Mouse (Mus musculus) liver, embryonic 12.5 days (tissue): Measurements from ENCODE around the gene Ccin. TPM values are rescaled to one million over a fixed set of nuclear protein-coding genes. Genes with fewer than 3 reads are reported as not detected.

Source experiments
- ATAC-seq: fragments of 200-750 bp; cut with Nextera tagmentation; 2 replicates; pipeline ENCODE4 v1.8.0; 2017; ENCODE audit warnings: moderate number of reproducible peaks, mild to moderate bottlenecking, moderate library complexity
- H3K27ac ChIP-seq: fragments of 300-500 bp; sonication (generic); 2 replicates; pipeline ENCODE4 v1.5.1; 2016; ENCODE audit warnings: mild to moderate bottlenecking
- H3K27me3 ChIP-seq: fragments of 300-500 bp; sonication (generic); replicated peaks from 2 replicates; pipeline ENCODE4 v1.6.1; 2016; ENCODE audit warnings: mild to moderate bottlenecking, moderate library complexity
- H3K36me3 ChIP-seq: fragments of 300-500 bp; sonication (generic); 2 replicates; pipeline ENCODE4 v1.6.1; 2016; ENCODE audit warnings: mild to moderate bottlenecking, moderate library complexity
- H3K4me1 ChIP-seq: fragments of 300-500 bp; sonication (generic); 2 replicates; pipeline ENCODE4 v1.6.1; 2016
- H3K4me2 ChIP-seq: fragments of 300-500 bp; sonication (generic); 2 replicates; pipeline ENCODE4 v1.6.1; 2016; ENCODE audit warnings: mild to moderate bottlenecking, moderate library complexity
- H3K4me3 ChIP-seq: fragments of 300-500 bp; sonication (generic); 2 replicates; pipeline ENCODE4 v1.5.1; 2016; ENCODE audit warnings: mild to moderate bottlenecking, moderate library complexity
- H3K9ac ChIP-seq: fragments of 300-500 bp; sonication (generic); 2 replicates; pipeline ENCODE4 v1.6.1; 2016; ENCODE audit warnings: mild to moderate bottlenecking, moderate library complexity
- H3K9me3 ChIP-seq: fragments of 300-500 bp; sonication (generic); replicated peaks from 2 replicates; pipeline ENCODE4 v1.6.1; 2016; ENCODE audit warnings: mild to moderate bottlenecking, moderate library complexity
- WGBS: fragments of 180-500 bp; shearing (Covaris S2); methylation state at CpG from one replicate; pipeline ENCODE4 v1.1.7; 2016; ENCODE audit not compliant: insufficient replicate concordance; 5-methylcytosine and 5-hydroxymethylcytosine counted together
- polyA plus RNA-seq: library from polyadenylated mRNA; unstranded; fragments of >200 nt; fragmentation: Nextera tagmentation; extraction: Ambion mirVana; gene quantifications from 2 replicates; pipeline ENCODE4 v1.2.1, GENCODE M21; 2016

The Ccin gene
- polyA plus RNA-seq, 1 experiment from 2014 or later, result not detected

- peak within 1 kb of the TSS; percentile 52 for H3K4me3 ChIP-seq
- 24% methylated on average over 5 of the region's 5 CpGs for WGBS
- peaks cover 34% of the 10 kb centered on the region for H3K4me1 ChIP-seq
- peak within 1 kb of the TSS; percentile 95 for H3K27ac ChIP-seq
- no peaks in the 10 kb centered on the region for H3K9me3 ChIP-seq
- H3K36me3 ChIP-seq, result peaks cover 20% of the 10 kb centered on the region
- no peaks in the 10 kb centered on the region for H3K27me3 ChIP-seq
- peak within 1 kb of the TSS; percentile 77 for H3K4me2 ChIP-seq
- peak; percentile 97 for ATAC-seq
- H3K9ac ChIP-seq, result peak within 1 kb of the TSS; percentile 73
These were observed 20.8 kb downstream of the Ccin start, which contains the start of gene Clta for GRCm38 (mm10) chr4:44004126-44004525. Gene Clta (plus strand): TSS chr4:44004452.

- peaks cover 34% of the 10 kb centered on the region for H3K4me1 ChIP-seq
- WGBS, result 62% methylated on average over 3 of the region's 3 CpGs
- H3K4me2 ChIP-seq, result peak overlapping the region; percentile 77
- peaks cover 20% of the 10 kb centered on the region for H3K36me3 ChIP-seq
- H3K27ac ChIP-seq, result peak overlapping the region; percentile 95
- H3K27me3 ChIP-seq, result no peaks in the 10 kb centered on the region
- H3K4me3 ChIP-seq, result peak overlapping the region; percentile 52
- peak overlapping the region; percentile 73 for H3K9ac ChIP-seq
- peak; percentile 55 for ATAC-seq
- H3K9me3 ChIP-seq, result no peaks in the 10 kb centered on the region
These were observed 21.5 kb downstream of the Ccin start for GRCm38 (mm10) chr4:44004623-44005409.

DNA sequence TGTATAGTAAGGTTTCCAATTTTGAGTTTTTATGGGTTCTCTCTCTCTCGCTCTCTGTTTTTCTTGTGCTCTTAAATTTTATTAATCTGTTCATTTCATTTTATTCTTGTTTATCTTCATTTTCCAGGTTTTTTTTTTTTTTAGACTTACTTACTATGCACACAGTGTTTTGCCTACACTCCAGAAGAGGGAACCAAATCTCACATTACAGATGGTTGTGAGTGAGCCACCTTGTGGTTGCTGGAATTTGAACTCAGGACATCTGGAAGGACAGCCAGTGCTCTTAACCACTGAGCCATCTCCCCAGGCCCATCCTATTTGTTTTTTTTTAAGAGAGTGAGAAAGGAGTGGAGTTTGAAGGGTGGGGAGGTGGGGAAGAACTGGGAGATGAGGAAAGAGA lies 26.9 kb downstream of the Ccin start:
- Histone ChIP-seq H3K27ac (no peak overlapping the region), H3K4me3 (no peak overlapping the region), H3K9ac (no peak overlapping the region), H3K36me3 (peaks cover 43% of the 10 kb centered on the region), H3K4me1 (peaks cover 40% of the 10 kb centered on the region), H3K4me2 (no peak overlapping the region), H3K27me3 (no peaks in the 10 kb centered on the region), H3K9me3 (no peaks in the 10 kb centered on the region)
- WGBS, result 96% methylated on average over 1 of the region's 1 CpGs
- no peak for ATAC-seq

GRCm38 (mm10) chr4:44010893-44011292 lies 27.6 kb downstream of the Ccin start:
- Histone ChIP-seq H3K27me3 (no peaks in the 10 kb centered on the region), H3K4me1 (peaks cover 40% of the 10 kb centered on the region), H3K9me3 (no peaks in the 10 kb centered on the region), H3K4me2 (peak overlapping the region; percentile 37), H3K36me3 (peaks cover 46% of the 10 kb centered on the region), H3K9ac (no peak overlapping the region), H3K4me3 (0 out of 2 replicates have a peak overlapping the region, but pooled peaks have one; percentile 1), H3K27ac (no peak overlapping the region)
- ATAC-seq, result no peak
- 39% methylated on average over 2 of the region's 2 CpGs for WGBS

DNA sequence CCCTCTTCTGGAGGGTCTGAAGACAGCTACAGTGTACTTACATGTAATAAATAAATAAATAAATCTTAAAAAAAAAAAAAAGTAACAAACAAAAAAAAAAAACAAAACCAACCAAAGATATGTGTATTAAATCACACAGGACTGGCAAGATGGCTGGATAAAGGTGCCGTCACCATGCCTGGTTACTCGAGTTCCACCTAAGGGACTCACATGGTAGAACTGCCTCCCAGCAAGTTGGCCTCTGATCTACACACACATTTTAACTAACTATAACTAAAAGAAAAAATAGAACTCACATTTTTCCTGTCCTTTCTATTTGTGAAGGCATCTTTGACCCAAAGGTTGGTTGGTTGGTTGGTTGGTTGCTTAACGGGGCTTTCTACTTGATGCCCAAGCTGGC lies 28.5 kb downstream of the Ccin start:
- H3K4me1 ChIP-seq, result peaks cover 48% of the 10 kb centered on the region
- H3K36me3 ChIP-seq, result peaks cover 52% of the 10 kb centered on the region
- H3K4me2 ChIP-seq, result peak overlapping the region; percentile 87
- 68% methylated on average over 3 of the region's 3 CpGs for WGBS
- ATAC-seq, result no peak
- peak overlapping the region; percentile 88 for H3K27ac ChIP-seq
- H3K9me3 ChIP-seq, result no peaks in the 10 kb centered on the region
- peak overlapping the region; percentile 93 for H3K9ac ChIP-seq
- no peaks in the 10 kb centered on the region for H3K27me3 ChIP-seq
- peak overlapping the region; percentile 98 for H3K4me3 ChIP-seq

DNA sequence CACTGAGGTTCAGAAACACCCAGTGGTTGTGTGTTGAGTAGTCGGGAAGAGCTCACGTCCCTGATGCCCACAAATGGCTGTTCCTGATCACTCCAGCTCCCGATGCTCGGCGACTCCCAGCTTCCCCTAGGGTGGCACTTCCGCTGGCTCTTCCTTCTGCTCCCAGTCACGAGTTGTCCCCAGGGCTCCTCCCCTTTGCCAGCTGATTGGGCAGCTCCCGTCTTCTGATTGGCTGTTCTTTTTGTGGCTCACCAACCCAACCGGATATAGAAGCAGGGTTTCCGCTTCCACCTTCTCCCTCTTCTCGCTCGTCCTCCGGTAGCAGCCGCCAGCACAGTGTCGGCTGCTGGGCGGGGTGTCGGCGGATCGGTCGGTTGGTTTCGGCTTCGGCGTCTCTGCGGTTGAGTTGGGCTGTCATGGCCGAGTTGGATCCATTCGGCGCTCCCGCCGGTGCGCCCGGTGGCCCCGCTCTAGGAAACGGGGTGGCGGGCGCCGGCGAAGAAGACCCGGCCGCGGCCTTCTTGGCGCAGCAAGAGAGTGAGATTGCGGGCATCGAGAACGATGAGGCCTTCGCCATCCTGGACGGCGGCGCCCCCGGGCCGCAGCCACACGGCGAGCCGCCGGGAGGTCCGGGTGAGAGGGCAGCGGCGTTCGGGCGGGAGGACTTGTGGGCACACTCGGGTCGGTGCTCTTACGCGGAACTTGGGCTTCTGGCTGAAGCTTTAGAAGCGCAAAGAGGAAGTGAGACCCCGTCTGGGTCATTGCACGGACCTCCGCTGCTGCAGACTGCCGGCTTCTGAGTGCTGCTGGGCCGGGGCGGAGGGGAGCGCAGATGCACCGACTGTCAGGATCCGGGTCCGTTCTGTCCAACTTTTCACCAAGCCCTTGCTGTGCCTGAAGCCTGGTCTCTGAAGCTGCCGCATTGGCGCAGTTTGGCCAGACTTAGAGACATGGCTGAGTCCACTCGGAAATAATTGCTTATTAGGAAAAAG lies 29.4 kb downstream of the Ccin start:
- Histone ChIP-seq H3K4me2 (peak overlapping the region; percentile 87), H3K9me3 (no peaks in the 10 kb centered on the region), H3K36me3 (peaks cover 53% of the 10 kb centered on the region), H3K4me1 (peaks cover 48% of the 10 kb centered on the region), H3K27ac (peak overlapping the region; percentile 88), H3K27me3 (no peaks in the 10 kb centered on the region), H3K4me3 (peak overlapping the region; percentile 98), H3K9ac (peak overlapping the region; percentile 93)
- WGBS, result 1% methylated on average over 77 of the region's 77 CpGs
- ATAC-seq, result peak; percentile 96

DNA sequence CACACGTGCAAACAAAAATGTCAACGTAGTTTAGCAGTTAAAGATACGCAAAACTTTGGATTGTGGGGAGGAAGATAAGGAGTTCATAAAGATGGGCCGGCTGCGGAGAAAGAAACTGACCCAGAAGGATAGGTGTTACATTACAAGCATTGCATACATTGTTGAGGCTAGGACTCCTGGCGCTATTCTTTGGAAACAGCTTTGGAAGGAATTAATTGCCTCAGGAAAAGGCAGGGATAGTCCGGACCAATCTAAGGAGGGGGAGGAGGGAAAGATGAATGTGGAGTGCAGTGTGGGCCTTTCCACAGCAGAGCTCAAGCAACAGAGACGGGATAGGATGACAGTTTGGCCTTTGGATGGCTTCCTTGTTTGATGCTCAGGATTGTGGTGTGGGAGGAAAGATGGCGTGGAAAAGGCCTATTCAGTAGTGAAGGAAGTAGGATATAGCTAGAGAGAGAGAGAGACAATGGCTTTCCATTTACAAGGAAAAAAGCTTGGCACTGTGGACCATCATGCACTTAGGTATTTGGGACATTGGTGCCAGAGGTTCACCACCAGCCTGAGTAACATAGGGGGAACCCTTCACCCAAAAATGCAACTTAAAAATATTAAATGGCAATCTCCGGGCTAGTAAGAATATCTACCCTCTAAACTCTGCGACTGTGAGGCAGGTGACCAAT lies 30.2 kb downstream of the Ccin start:
- WGBS, result 18% methylated on average over 11 of the region's 11 CpGs
- H3K4me2 ChIP-seq, result peak overlapping the region; percentile 87
- H3K9me3 ChIP-seq, result no peaks in the 10 kb centered on the region
- no peak for ATAC-seq
- peak overlapping the region; percentile 88 for H3K27ac ChIP-seq
- H3K4me1 ChIP-seq, result peaks cover 48% of the 10 kb centered on the region
- H3K27me3 ChIP-seq, result no peaks in the 10 kb centered on the region
- H3K36me3 ChIP-seq, result peaks cover 56% of the 10 kb centered on the region
- peak overlapping the region; percentile 98 for H3K4me3 ChIP-seq
- peak overlapping the region; percentile 93 for H3K9ac ChIP-seq

DNA sequence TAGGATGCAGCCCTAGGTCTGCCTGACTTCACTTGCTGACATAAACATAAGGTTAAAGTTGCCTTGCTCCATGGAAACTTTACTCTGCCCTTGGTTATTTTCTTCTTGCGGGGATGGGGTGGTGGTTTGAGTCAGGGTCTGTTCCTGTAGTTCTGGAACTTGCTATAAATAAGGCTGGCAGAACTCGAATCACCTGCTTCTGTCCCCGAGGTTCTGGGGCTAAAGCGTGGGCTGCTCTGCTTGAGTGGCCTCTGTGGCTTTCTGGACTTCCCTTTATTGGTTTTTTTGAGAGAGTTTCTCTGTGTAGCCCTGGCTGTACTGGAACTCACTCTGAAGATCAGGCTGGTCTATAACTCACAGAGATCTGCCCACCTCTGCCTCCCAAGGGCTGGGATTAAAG lies 32.8 kb downstream of the Ccin start:
- Histone ChIP-seq H3K9ac (peak overlapping the region; percentile 33; the same call in 1 of the 2 replicates), H3K9me3 (no peaks in the 10 kb centered on the region), H3K27ac (peak overlapping the region; percentile 39; the same call in 1 of the 2 replicates), H3K36me3 (peaks cover 73% of the 10 kb centered on the region), H3K4me2 (peak overlapping the region; percentile 9; the same call in 1 of the 2 replicates), H3K27me3 (no peaks in the 10 kb centered on the region), H3K4me3 (no peak overlapping the region), H3K4me1 (peaks cover 44% of the 10 kb centered on the region)
- WGBS, result 51% methylated on average over 4 of the region's 4 CpGs
- ATAC-seq, result no peak

DNA sequence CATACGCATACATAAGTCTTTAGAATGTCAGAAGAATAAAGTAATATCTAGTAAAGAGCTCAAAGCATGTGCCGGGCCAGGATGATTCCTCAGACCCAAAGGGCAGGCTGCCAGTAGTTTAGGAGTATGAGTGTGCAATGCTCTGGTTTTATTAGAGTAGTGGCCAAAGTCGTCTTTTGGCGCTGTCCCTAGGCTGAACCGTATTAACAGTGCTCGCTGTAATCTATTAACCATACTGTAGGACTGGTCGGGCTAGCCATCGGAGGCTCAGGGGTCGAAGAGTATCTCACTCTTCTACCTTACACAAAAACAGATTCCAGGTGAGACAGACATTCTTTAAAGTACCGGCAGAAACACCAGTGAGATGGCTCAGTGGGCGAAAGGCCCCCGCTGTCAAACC lies 33.5 kb downstream of the Ccin start:
- Histone ChIP-seq H3K27me3 (no peaks in the 10 kb centered on the region), H3K4me1 (peaks cover 39% of the 10 kb centered on the region), H3K9ac (no peak overlapping the region), H3K36me3 (peaks cover 77% of the 10 kb centered on the region), H3K4me2 (no peak overlapping the region), H3K4me3 (no peak overlapping the region), H3K27ac (no peak overlapping the region), H3K9me3 (no peaks in the 10 kb centered on the region)
- ATAC-seq, result no peak
- WGBS, result 87% methylated on average over 12 of the region's 12 CpGs

DNA sequence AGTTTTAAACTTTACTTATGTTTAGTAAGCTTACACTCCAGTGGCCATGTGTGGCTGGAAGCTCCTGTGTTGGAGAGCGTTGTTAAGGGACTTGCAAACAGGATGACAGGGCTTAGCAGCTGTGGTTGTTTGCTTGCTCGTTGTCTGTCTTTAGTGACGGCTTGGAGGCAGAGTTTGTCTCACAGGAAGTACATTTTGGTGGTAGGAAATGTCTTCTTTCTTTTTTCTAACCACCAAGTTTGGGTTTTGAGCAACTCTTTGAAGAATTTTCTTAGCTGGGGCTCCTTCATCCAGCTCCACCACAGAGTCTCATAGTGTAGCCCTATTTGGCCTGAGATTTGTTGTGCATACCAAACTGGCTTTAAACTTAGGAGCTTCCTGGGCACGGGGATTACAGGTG lies 39.0 kb downstream of the Ccin start:
- Histone ChIP-seq H3K4me1 (no peaks in the 10 kb centered on the region; the same call in 1 of the 2 replicates), H3K27ac (no peak overlapping the region), H3K9ac (no peak overlapping the region), H3K4me3 (no peak overlapping the region), H3K4me2 (no peak overlapping the region), H3K36me3 (peaks cover 100% of the 10 kb centered on the region), H3K27me3 (no peaks in the 10 kb centered on the region), H3K9me3 (no peaks in the 10 kb centered on the region)
- WGBS, result 71% methylated on average over 4 of the region's 4 CpGs
- no peak for ATAC-seq

GRCm38 (mm10) chr4:44022766-44023165 lies 39.5 kb downstream of the Ccin start:
- no peak for ATAC-seq
- WGBS, result 90% methylated on average over 11 of the region's 11 CpGs
- H3K9ac ChIP-seq, result no peak overlapping the region
- H3K9me3 ChIP-seq, result no peaks in the 10 kb centered on the region
- H3K36me3 ChIP-seq, result peaks cover 100% of the 10 kb centered on the region
- no peak overlapping the region for H3K27ac ChIP-seq
- no peaks in the 10 kb centered on the region for H3K4me1 ChIP-seq
- H3K4me3 ChIP-seq, result no peak overlapping the region
- no peaks in the 10 kb centered on the region for H3K27me3 ChIP-seq
- no peak overlapping the region for H3K4me2 ChIP-seq
